Mouse (Mus musculus) cerebellum, adult 9-10 months (tissue): Measurements from ENCODE around the gene Nectin4.

ENCODE experiments used
- DNase-seq: peaks from one replicate; pipeline ENCODE4 v3.0.0; 2022

Nectin4 gene

DNA sequence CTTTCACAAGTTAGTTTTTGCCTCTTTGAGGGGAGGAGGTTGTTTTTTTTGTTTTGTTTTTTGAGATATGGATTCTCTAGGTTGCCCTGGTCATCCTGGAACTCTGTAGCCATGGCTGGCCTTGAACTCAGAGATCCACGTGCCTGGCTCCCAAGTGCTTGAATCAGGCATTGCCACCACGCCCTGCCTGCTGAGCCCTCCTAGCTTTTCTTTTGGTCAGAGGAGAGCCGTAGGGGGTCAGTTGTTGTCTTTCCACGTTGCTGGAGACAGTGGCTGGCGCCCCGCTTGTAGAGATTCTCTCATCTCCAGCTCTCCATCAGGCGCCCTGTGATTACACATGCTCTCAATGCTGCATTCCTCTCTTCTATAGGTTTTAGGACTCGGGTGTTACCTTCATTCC is 43.7 kb downstream of the Nectin4 start:
- no peak for DNase-seq

DNA sequence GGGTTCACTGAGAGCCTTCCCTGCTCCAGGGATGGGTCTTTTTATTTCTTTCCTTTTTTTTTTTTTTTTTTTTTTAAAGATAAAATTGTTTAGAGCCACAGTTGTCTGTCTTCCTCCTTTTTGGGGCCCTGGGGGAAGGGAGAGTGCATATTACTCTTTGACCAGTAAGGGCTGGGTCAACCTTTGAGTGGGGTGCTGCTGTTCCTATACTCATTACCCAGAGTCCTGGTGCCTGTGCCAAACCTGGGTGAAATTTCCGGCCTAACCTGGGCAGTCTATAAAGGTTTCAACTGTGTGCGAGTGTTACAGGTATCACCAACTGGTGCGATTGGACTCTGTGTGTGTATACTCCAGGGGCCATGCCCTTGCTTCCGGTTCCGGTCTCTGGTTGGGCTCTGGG is 48.8 kb downstream of the Nectin4 start, which contains the start of gene Tstd1:
Tstd1 (plus strand) TSS at position 213 of the 400 bp plus-strand sequence.
- no peak for DNase-seq

GRCm38 (mm10) chr1:171419291-171419882 is 49.5 kb downstream of the Nectin4 start:
- DNase-seq, result no peak

- DNase-seq, result no peak
Observed at GRCm38 (mm10) chr1:171419905-171420304, 50.0 kb downstream of the Nectin4 start.

GRCm38 (mm10) chr1:171422504-171423095 is 52.7 kb downstream of the Nectin4 start:
- DNase-seq, result no peak

- DNase-seq, result no peak
Observed at GRCm38 (mm10) chr1:171424638-171425037, 54.7 kb downstream of the Nectin4 start.

DNA sequence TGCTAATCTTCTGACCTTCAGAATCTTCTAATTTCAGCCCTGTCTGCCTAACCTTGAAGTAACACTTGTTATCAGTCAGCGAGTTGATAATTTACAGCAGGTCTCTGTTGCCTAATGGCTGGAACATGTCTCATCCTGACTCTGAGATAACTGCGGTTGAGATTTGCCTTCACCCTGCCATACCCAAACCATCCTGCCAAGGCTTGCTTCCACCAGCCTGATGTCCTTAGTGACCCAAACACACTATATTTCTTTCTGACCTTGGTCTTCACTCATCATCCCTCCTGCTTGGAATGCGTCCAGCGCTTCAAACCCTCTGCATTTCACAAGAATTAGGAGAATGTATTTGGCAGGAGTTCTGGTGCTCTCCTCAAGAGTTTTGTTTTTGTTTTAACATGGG is 55.2 kb downstream of the Nectin4 start:
- no peak for DNase-seq

GRCm38 (mm10) chr1:171432158-171432557 is 62.3 kb downstream of the Nectin4 start:
- no peak for DNase-seq

GRCm38 (mm10) chr1:171435288-171435814 is 65.5 kb downstream of the Nectin4 start:
- DNase-seq, result no peak

GRCm38 (mm10) chr1:171435974-171436373 is 66.1 kb downstream of the Nectin4 start:
- DNase-seq, result no peak

- DNase-seq, result peak; percentile 90
Observed at GRCm38 (mm10) chr1:171437264-171438013, 67.5 kb downstream of the Nectin4 start, which contains the start of gene F11r. TSS of gene F11r (plus strand) at chr1:171437535.
